Mouse (Mus musculus) lung, embryonic 16.5 days (tissue): ENCODE results near the gene Rpl10. TPM values are rescaled to one million over a fixed set of nuclear protein-coding genes. Genes with fewer than 3 reads are reported as not detected.

Experiments
- ATAC-seq: fragments of 200-750 bp; cut with Nextera tagmentation; 2 replicates; pipeline ENCODE4 v1.8.0; 2017; ENCODE audit warnings: low read depth, mild to moderate bottlenecking, moderate library complexity
- H3K27ac ChIP-seq: fragments of 300-500 bp; sonication (generic); 2 replicates; pipeline ENCODE4 v1.5.1; 2014; ENCODE audit warnings: mild to moderate bottlenecking, control low read depth, low read length
- H3K27me3 ChIP-seq: fragments of 300-500 bp; sonication (generic); 2 replicates; pipeline ENCODE4 v1.6.1; 2014; ENCODE audit warnings: low read depth, low read length, mixed read lengths; ENCODE audit not compliant: control insufficient read depth, insufficient read depth
- H3K36me3 ChIP-seq: fragments of 300-500 bp; sonication (generic); 2 replicates; pipeline ENCODE4 v1.6.1; 2014; ENCODE audit warnings: low read length; ENCODE audit not compliant: control insufficient read depth, insufficient read depth
- H3K4me1 ChIP-seq: fragments of 300-500 bp; sonication (generic); replicated peaks from 2 replicates; pipeline ENCODE4 v1.6.1; 2014; ENCODE audit warnings: low read length, mixed read lengths; ENCODE audit not compliant: control insufficient read depth, insufficient read depth
- H3K4me2 ChIP-seq: fragments of 300-500 bp; sonication (generic); 2 replicates; pipeline ENCODE4 v1.6.1; 2014; ENCODE audit warnings: low read depth, low read length, control low read depth
- H3K4me3 ChIP-seq: fragments of 300-500 bp; sonication (generic); 2 replicates; pipeline ENCODE4 v1.5.1; 2014; ENCODE audit warnings: mild to moderate bottlenecking, low read length, control low read depth
- H3K9ac ChIP-seq: fragments of 300-500 bp; sonication (generic); 2 replicates; pipeline ENCODE4 v1.6.1; 2014; ENCODE audit warnings: low read length, control low read depth
- H3K9me3 ChIP-seq: fragments of 300-500 bp; sonication (generic); 2 replicates; pipeline ENCODE4 v1.6.1; 2016; ENCODE audit warnings: low read length; ENCODE audit not compliant: control insufficient read depth
- WGBS: fragments of 180-500 bp; shearing (Covaris S2); extraction: QIAGEN DNeasy Blood & Tissue Kit; methylation state at CpG from one replicate; pipeline ENCODE4 v1.1.7; 2014; 5-methylcytosine and 5-hydroxymethylcytosine counted together
- polyA plus RNA-seq: library from polyadenylated mRNA; unstranded; fragments of >200 nt; fragmentation: Nextera tagmentation; extraction: Ambion mirVana; gene quantifications from 2 replicates; pipeline ENCODE4 v1.2.1, GENCODE M21; 2015

The Rpl10 gene
- 826 and 850 TPM in 2 replicates for polyA plus RNA-seq

- H3K4me2 ChIP-seq: peak within 1 kb of the TSS; percentile 57
- H3K4me1 ChIP-seq: 0 out of 2 replicates have a peak, but pooled peaks cover 2% of the 10 kb centered on the region
- ATAC-seq: peak; percentile 96
- WGBS: 15% methylated on average over 42 of the region's 42 CpGs
- H3K27me3 ChIP-seq: no peaks in the 10 kb centered on the region
- peak within 1 kb of the TSS; percentile 96 for H3K27ac ChIP-seq
- peak within 1 kb of the TSS; percentile 79 for H3K9ac ChIP-seq
- peaks cover 4% of the 10 kb centered on the region; the same call in 1 of the 2 replicates for H3K36me3 ChIP-seq
- H3K4me3 ChIP-seq: peak within 1 kb of the TSS; percentile 65
- H3K9me3 ChIP-seq: no peaks in the 10 kb centered on the region
Measured at GRCm38 (mm10) chrX:74270062-74270901, at the start of gene Rpl10. Gene Rpl10 (plus strand): TSS chrX:74270812.

GRCm38 (mm10) chrX:74230038-74230437 lies 40.6 kb upstream of the Rpl10 start:
- H3K4me1 ChIP-seq: no peaks in the 10 kb centered on the region
- 75% methylated on average over 1 of the region's 1 CpGs for WGBS
- H3K27me3 ChIP-seq: no peaks in the 10 kb centered on the region
- H3K36me3 ChIP-seq: peaks cover 72% of the 10 kb centered on the region
- H3K27ac ChIP-seq: no peak overlapping the region
- no peak overlapping the region for H3K9ac ChIP-seq
- no peak for ATAC-seq
- H3K9me3 ChIP-seq: no peaks in the 10 kb centered on the region
- no peak overlapping the region for H3K4me3 ChIP-seq
- H3K4me2 ChIP-seq: no peak overlapping the region

GRCm38 (mm10) chrX:74233196-74233595 lies 37.4 kb upstream of the Rpl10 start:
- no peak overlapping the region for H3K27ac ChIP-seq
- no peak overlapping the region for H3K4me3 ChIP-seq
- no peak overlapping the region for H3K9ac ChIP-seq
- no peaks in the 10 kb centered on the region for H3K4me1 ChIP-seq
- no peaks in the 10 kb centered on the region for H3K27me3 ChIP-seq
- ATAC-seq: no peak
- no peaks in the 10 kb centered on the region for H3K9me3 ChIP-seq
- peaks cover 69% of the 10 kb centered on the region for H3K36me3 ChIP-seq
- no peak overlapping the region for H3K4me2 ChIP-seq
- 85% methylated on average over 5 of the region's 5 CpGs for WGBS

- ATAC-seq: no peak
- Histone ChIP-seq H3K4me2 (no peak overlapping the region), H3K9me3 (no peaks in the 10 kb centered on the region), H3K27me3 (no peaks in the 10 kb centered on the region), H3K36me3 (peaks cover 59% of the 10 kb centered on the region), H3K9ac (no peak overlapping the region), H3K27ac (no peak overlapping the region), H3K4me3 (no peak overlapping the region), H3K4me1 (no peaks in the 10 kb centered on the region; the same call in 1 of the 2 replicates)
- 88% methylated on average over 4 of the region's 4 CpGs for WGBS
Measured at GRCm38 (mm10) chrX:74240332-74240731, 30.3 kb upstream of the Rpl10 start.

- Histone ChIP-seq H3K27me3 (no peaks in the 10 kb centered on the region), H3K4me2 (peak overlapping the region; percentile 57), H3K9me3 (no peaks in the 10 kb centered on the region), H3K4me3 (peak overlapping the region; percentile 68), H3K27ac (no peak overlapping the region; the same call in 1 of the 2 replicates), H3K4me1 (no peaks in the 10 kb centered on the region; the same call in 1 of the 2 replicates), H3K36me3 (peaks cover 42% of the 10 kb centered on the region), H3K9ac (peak overlapping the region; percentile 67; the same call in 1 of the 2 replicates)
- WGBS: 58% methylated on average over 2 of the region's 2 CpGs
- peak; percentile 12 for ATAC-seq
Measured at GRCm38 (mm10) chrX:74243396-74243795, 27.2 kb upstream of the Rpl10 start.

- no peak for ATAC-seq
- 34% methylated on average over 3 of the region's 3 CpGs for whole genome bisulfite sequencing
- no peaks in the 10 kb centered on the region for H3K27me3 ChIP-seq
- peak overlapping the region; percentile 68 for H3K4me3 ChIP-seq
- H3K9ac ChIP-seq: peak overlapping the region; percentile 67
- peaks cover 41% of the 10 kb centered on the region for H3K36me3 ChIP-seq
- H3K4me2 ChIP-seq: peak overlapping the region; percentile 57
- H3K4me1 ChIP-seq: no peaks in the 10 kb centered on the region; the same call in 1 of the 2 replicates
- H3K27ac ChIP-seq: peak overlapping the region; percentile 86
- H3K9me3 ChIP-seq: no peaks in the 10 kb centered on the region
Measured at GRCm38 (mm10) chrX:74243807-74244206, 26.8 kb upstream of the Rpl10 start.

- peak overlapping the region; percentile 57 for H3K4me2 ChIP-seq
- ATAC-seq: peak; percentile 58
- 13% methylated on average over 3 of the region's 3 CpGs for WGBS
- H3K4me1 ChIP-seq: no peaks in the 10 kb centered on the region; the same call in 1 of the 2 replicates
- H3K9me3 ChIP-seq: no peaks in the 10 kb centered on the region
- peak overlapping the region; percentile 68 for H3K4me3 ChIP-seq
- peak overlapping the region; percentile 86 for H3K27ac ChIP-seq
- H3K9ac ChIP-seq: peak overlapping the region; percentile 78
- no peaks in the 10 kb centered on the region for H3K27me3 ChIP-seq
- peaks cover 32% of the 10 kb centered on the region for H3K36me3 ChIP-seq
Measured at GRCm38 (mm10) chrX:74244614-74245083, 26.0 kb upstream of the Rpl10 start.

GRCm38 (mm10) chrX:74245107-74245506 lies 25.5 kb upstream of the Rpl10 start:
- 37% methylated on average over 1 of the region's 1 CpGs for WGBS
- no peaks in the 10 kb centered on the region for H3K9me3 ChIP-seq
- peaks cover 28% of the 10 kb centered on the region for H3K36me3 ChIP-seq
- peak overlapping the region; percentile 78 for H3K9ac ChIP-seq
- ATAC-seq: no peak
- peak overlapping the region; percentile 57 for H3K4me2 ChIP-seq
- H3K27ac ChIP-seq: peak overlapping the region; percentile 86
- H3K27me3 ChIP-seq: no peaks in the 10 kb centered on the region
- H3K4me1 ChIP-seq: no peaks in the 10 kb centered on the region; the same call in 1 of the 2 replicates
- H3K4me3 ChIP-seq: peak overlapping the region; percentile 68

- peak overlapping the region; percentile 68 for H3K4me3 ChIP-seq
- 13% methylated on average over 21 of the region's 21 CpGs for WGBS
- peak; percentile 49 for ATAC-seq
Measured at GRCm38 (mm10) chrX:74245687-74246086, 24.9 kb upstream of the Rpl10 start.

More at GRCm38 (mm10) chrX:74245687-74246086, 24.9 kb upstream of the Rpl10 start:
- Histone ChIP-seq H3K4me1 (no peaks in the 10 kb centered on the region; the same call in 1 of the 2 replicates), H3K9ac (peak overlapping the region; percentile 78), H3K9me3 (no peaks in the 10 kb centered on the region), H3K27ac (peak overlapping the region; percentile 86), H3K27me3 (no peaks in the 10 kb centered on the region), H3K36me3 (peaks cover 22% of the 10 kb centered on the region), H3K4me2 (peak overlapping the region; percentile 57)
